Mouse (Mus musculus) liver, postnatal 0 days (tissue): Measurements from ENCODE around the gene Zfp280c.

Experiments
- CTCF ChIP-seq: sonication (generic); IDR thresholded peaks from 2 replicates; pipeline ENCODE4 v1.5.1; 2016; ENCODE audit warnings: antibody characterized with exemption, low read depth
- EP300 ChIP-seq: IDR thresholded peaks from 2 replicates; pipeline ENCODE4 v1.6.1; 2016; ENCODE audit warnings: antibody characterized with exemption, low read depth, mild to moderate bottlenecking

DNA sequence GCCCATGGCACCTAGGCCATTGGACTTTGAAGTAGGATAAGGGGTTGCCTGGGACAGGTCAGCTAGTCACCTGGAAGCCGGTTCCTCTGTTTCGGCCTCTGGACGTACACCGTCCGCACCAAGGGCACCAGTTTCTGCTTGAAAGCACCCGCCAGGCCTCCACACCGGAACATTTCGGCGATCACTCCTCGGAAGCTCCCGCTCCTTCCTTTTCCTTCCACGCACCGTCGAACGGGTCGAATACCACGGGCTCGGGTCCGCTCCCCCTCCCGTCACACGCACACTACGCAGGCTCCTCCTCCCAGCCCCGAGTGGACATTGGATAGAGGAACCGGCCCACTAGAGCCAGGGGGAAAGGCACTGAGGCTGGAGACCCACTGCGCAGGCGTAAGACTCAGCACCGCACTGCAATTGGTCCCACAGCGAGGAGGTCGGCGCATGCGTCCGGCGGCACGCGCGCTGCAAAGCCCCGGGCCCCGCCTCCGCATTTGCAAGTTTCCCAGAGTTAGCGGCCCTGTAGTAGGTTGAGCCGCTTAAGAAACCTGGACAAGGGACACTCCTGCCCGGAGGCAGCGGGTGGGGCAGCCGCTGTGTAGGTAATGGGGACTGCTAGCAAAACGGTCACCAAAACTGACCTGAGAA lies 81.0 kb downstream of the Zfp280c start, which contains the start of gene Aifm1:
- TF ChIP-seq EP300 (no peak), CTCF (no peak)
